ENCODE assay signal across 17 mouse cellular contexts in the genomic region with DNA sequence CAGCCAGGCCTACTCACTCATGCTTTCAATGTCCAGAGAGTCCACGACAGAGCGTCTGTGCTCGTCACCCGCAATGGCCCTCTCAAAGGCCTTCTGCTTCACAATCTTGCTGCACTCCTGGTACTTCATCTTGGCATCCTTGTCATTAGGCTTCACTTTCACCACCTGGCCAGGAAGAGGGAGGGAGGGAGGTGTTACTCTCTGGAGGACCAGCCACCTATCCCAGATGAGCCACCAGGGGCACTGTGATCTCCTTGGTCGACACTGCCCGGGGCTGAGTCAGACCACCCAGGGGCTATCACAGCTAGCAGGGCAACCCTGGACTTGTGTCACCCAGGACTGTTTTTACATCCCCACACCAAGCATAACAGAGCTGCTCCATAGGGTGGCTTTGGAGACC. TPM values are rescaled to one million over a fixed set of nuclear protein-coding genes. Genes with fewer than 3 reads are reported as not detected.
DNase-seq lines count a peak whose midpoint lies in the region; TF ChIP-seq lines count a peak whose summit lies in the region.
"Had no signal": no experiment of that assay in that cellular context is flagged by ENCODE, and none has a peak within 500 bp of the region (broad histone marks: within the 10 kb centered on the region; RNA-seq: fewer than 3 reads in every experiment).

No protein-coding gene starts in this region.

- H3K27me3 ChIP-seq in heart, adult 2 months (ENCODE audit: control insufficient read depth, insufficient read depth, low read length): no peaks in the 10 kb centered on the region
- no peaks in the 10 kb centered on the region for H3K27me3 ChIP-seq in liver, adult 2 months (ENCODE audit: control insufficient read depth, insufficient read depth, low read length)
- H3K27me3 ChIP-seq: heart, embryonic 15.5 days; hindbrain, embryonic 13.5 days; neural tube, embryonic 12.5 days had no signal

- no peaks in the 10 kb centered on the region for H3K79me2 ChIP-seq in heart, adult 2 months (replicated peaks; ENCODE audit: control insufficient read depth, insufficient read depth, low read length)
- peaks cover 11% of the 10 kb centered on the region; the same call in 1 of the 2 replicates for H3K79me2 ChIP-seq in liver, adult 2 months (ENCODE audit: control insufficient read depth, insufficient read depth, low read length)

- no peak for DNase-seq in heart, adult 2 months
- no peak for DNase-seq in heart, postnatal 4 days
- no peak for DNase-seq in liver, adult 2 months (ENCODE audit: extremely low read depth, low read depth, low spot score)
- DNase-seq in liver: no peak
- peak; percentile 47 for DNase-seq in cerebellum, adult 8-10 months
- no peak for DNase-seq in adrenal gland, postnatal 36 days
- DNase-seq: embryo, embryonic 11 days; heart, adult 18-20 months; lung, adult 18-20 months; thymus, postnatal 14 days had no signal

- WGBS in heart, adult 2 months: 85% methylated on average over 6 of the region's 6 CpGs
- 91% methylated on average over 6 of the region's 6 CpGs for WGBS in liver, adult 2 months

- TF ChIP-seq EP300 in heart, adult 2 months (IDR thresholded peaks at IDR 0.05; ENCODE audit: insufficient read depth, low read depth, low read length): no peak

- no peak overlapping the region for H3K9ac ChIP-seq in heart, adult 2 months (ENCODE audit: low read depth, low read length)
- H3K9ac ChIP-seq in liver, adult 2 months (ENCODE audit: low read depth, low read length): no peak overlapping the region
- H3K9ac ChIP-seq: heart, embryonic 15.5 days; hindbrain, embryonic 13.5 days; neural tube, embryonic 12.5 days had no signal

- no peak overlapping the region for H3K4me3 ChIP-seq in heart, adult 2 months
- H3K4me3 ChIP-seq in liver, adult 2 months (ENCODE audit: insufficient read depth, low read depth, low read length): no peak overlapping the region
- no peak overlapping the region for H3K4me3 ChIP-seq in cortical plate, adult 2 months (ENCODE audit: insufficient read depth, low read length)
- H3K4me3 ChIP-seq: heart, embryonic 15.5 days; hindbrain, embryonic 13.5 days; midbrain, embryonic 10.5 days; neural tube, embryonic 12.5 days had no signal

- no peak for TF ChIP-seq POLR2A in heart, adult 2 months (IDR thresholded peaks at IDR 0.05; ENCODE audit: insufficient read depth, low read depth, low read length)
- no peak for TF ChIP-seq POLR2A in liver, adult 2 months (IDR thresholded peaks at IDR 0.05; ENCODE audit: extremely low read depth, insufficient read depth, low read length)
- no peak for TF ChIP-seq POLR2A in cortical plate, adult 2 months (IDR thresholded peaks at IDR 0.05; ENCODE audit: extremely low read depth, insufficient read depth, low read length)

- TF ChIP-seq CTCF in heart, adult 2 months (IDR thresholded peaks at IDR 0.05): 0 out of 2 replicates have a peak, but pooled peaks have one; percentile 9
- TF ChIP-seq CTCF in liver, adult 2 months (IDR thresholded peaks at IDR 0.05; ENCODE audit: low read depth, low read length): 0 out of 2 replicates have a peak, but pooled peaks have one; percentile 11
- 0 out of 2 replicates have a peak, but pooled peaks have one; percentile 17 for TF ChIP-seq CTCF in cortical plate, adult 2 months (IDR thresholded peaks at IDR 0.05; ENCODE audit: extremely low read depth, insufficient read depth, low read length)

- H3K27ac ChIP-seq in heart, adult 2 months: no peak overlapping the region
- no peak overlapping the region for H3K27ac ChIP-seq in liver, adult 2 months (replicated peaks; ENCODE audit: insufficient read depth, low read depth, low read length)
- H3K27ac ChIP-seq in cortical plate, adult 2 months (ENCODE audit: insufficient read depth, low read length): no peak overlapping the region
- H3K27ac ChIP-seq: hindbrain, embryonic 13.5 days; macrophage; midbrain, embryonic 10.5 days; neural tube, embryonic 12.5 days had no signal

- intact Hi-C loops in heart, adult 2 months (cut with DNase I): no loop called here

- no peaks in the 10 kb centered on the region; the same call in 1 of the 2 replicates for H3K36me3 ChIP-seq in heart, adult 2 months (ENCODE audit: control insufficient read depth, insufficient read depth, low read length)
- peaks cover 8% of the 10 kb centered on the region; the same call in 1 of the 2 replicates for H3K36me3 ChIP-seq in liver, adult 2 months (ENCODE audit: control insufficient read depth, insufficient read depth, low read length)

- peaks cover 5% of the 10 kb centered on the region for H3K4me1 ChIP-seq in heart, adult 2 months (ENCODE audit: control insufficient read depth, insufficient read depth, low read length)
- peaks cover 11% of the 10 kb centered on the region for H3K4me1 ChIP-seq in liver, adult 2 months (ENCODE audit: control insufficient read depth, insufficient read depth, low read length)
- H3K4me1 ChIP-seq in cortical plate, adult 2 months (ENCODE audit: control insufficient read depth, insufficient read depth, low read length): peaks cover 16% of the 10 kb centered on the region
- H3K4me1 ChIP-seq: midbrain, embryonic 10.5 days; neural tube, embryonic 12.5 days had no signal

RNA-seq across cellular contexts. Expression of gene Ppp5c, which starts 12.3 kb away (rescaled TPM):
- 100 to 1,000 TPM in 1 of 2 experiments, 10 to 100 TPM in 1; 89.0 to 104 TPM for total RNA-seq in heart, adult 2 months (2021)
- polyA plus RNA-seq in heart, adult 2 months (2012; rRNA removed): 157 and 163 TPM in 2 replicates
- total RNA-seq in heart, postnatal 4 days (2021): 100 to 1,000 TPM; 109 TPM
- total RNA-seq in liver, adult 2 months (2014; rRNA removed): 24.2 and 39.9 TPM in 2 replicates
- 93.2 and 112 TPM in 2 replicates for polyA plus RNA-seq in liver, adult 2 months (2012; rRNA removed)
- polyA plus RNA-seq in cortical plate, adult 2 months (2012; rRNA removed): 263 and 268 TPM in 2 replicates
- 10 to 100 TPM; 71.5 to 87.2 TPM for total RNA-seq in adrenal gland, postnatal 36 days (2021)

RNA-seq across cellular contexts. Expression of gene Ccdc8, which starts 22.9 kb away (rescaled TPM):
- total RNA-seq in heart, adult 2 months (2021): 1 to 10 TPM; 4.0 to 4.4 TPM
- polyA plus RNA-seq in heart, adult 2 months (2012; rRNA removed): 2.7 and 4.2 TPM in 2 replicates
- 10 to 100 TPM; 22.0 to 24.5 TPM for total RNA-seq in heart, postnatal 4 days (2021)
- 0.40 and 0.46 TPM in 2 replicates for total RNA-seq in liver, adult 2 months (2014; rRNA removed)
- 0.21 and 0.35 TPM in 2 replicates for polyA plus RNA-seq in liver, adult 2 months (2012; rRNA removed)
- 1.8 and 1.9 TPM in 2 replicates for polyA plus RNA-seq in cortical plate, adult 2 months (2012; rRNA removed)
- total RNA-seq in adrenal gland, postnatal 36 days (2021): 10 to 100 TPM; 19.2 to 28.1 TPM

RNA-seq across cellular contexts. Expression of gene Gm42372, which starts 32.5 kb away (rescaled TPM):
- total RNA-seq in heart, adult 2 months (2021): not detected
- polyA plus RNA-seq in heart, adult 2 months (2012; rRNA removed): 0.03 TPM in 1 of 2 replicates, not detected in the other
- under 1 TPM in 1 of 2 experiments, not detected in 1; 0.05 TPM for total RNA-seq in heart, postnatal 4 days (2021)
- total RNA-seq in liver, adult 2 months (2014; rRNA removed): 0.07 TPM in 1 of 2 replicates, not detected in the other
- polyA plus RNA-seq in liver, adult 2 months (2012; rRNA removed): not detected in 2 replicates
- polyA plus RNA-seq in cortical plate, adult 2 months (2012; rRNA removed): 38.9 and 42.5 TPM in 2 replicates
- total RNA-seq in adrenal gland, postnatal 36 days (2021): 1 to 10 TPM; 1.1 TPM
- total RNA-seq: gastrocnemius, adult 8-10 months had no signal
- polyA plus RNA-seq: macrophage had no signal

RNA-seq across cellular contexts. Expression of gene Hif3a, which starts 46.8 kb away (rescaled TPM):
- 1 to 10 TPM; 1.9 to 3.0 TPM for total RNA-seq in heart, adult 2 months (2021)
- polyA plus RNA-seq in heart, adult 2 months (2012; rRNA removed): 1.6 and 2.5 TPM in 2 replicates
- 1 to 10 TPM; 3.1 to 3.8 TPM for total RNA-seq in heart, postnatal 4 days (2021)
- 0.07 and 0.09 TPM in 2 replicates for total RNA-seq in liver, adult 2 months (2014; rRNA removed)
- polyA plus RNA-seq in liver, adult 2 months (2012; rRNA removed): 0.01 and 0.05 TPM in 2 replicates
- polyA plus RNA-seq in cortical plate, adult 2 months (2012; rRNA removed): 3.3 and 4.0 TPM in 2 replicates
- total RNA-seq in adrenal gland, postnatal 36 days (2021): 1 to 10 TPM; 1.6 to 2.7 TPM
- polyA plus RNA-seq: macrophage had no signal

RNA-seq across cellular contexts. Expression of gene Pnmal1, which starts 55.9 kb away (rescaled TPM):
- total RNA-seq in heart, adult 2 months (2021): under 1 TPM in 1 of 2 experiments, not detected in 1; 0.11 TPM
- polyA plus RNA-seq in heart, adult 2 months (2012; rRNA removed): 0.06 TPM in 2 replicates
- total RNA-seq in heart, postnatal 4 days (2021): not detected
- total RNA-seq in liver, adult 2 months (2014; rRNA removed): not detected in 2 replicates
- not detected in 2 replicates for polyA plus RNA-seq in liver, adult 2 months (2012; rRNA removed)
- 60.2 and 64.8 TPM in 2 replicates for polyA plus RNA-seq in cortical plate, adult 2 months (2012; rRNA removed)
- 1 to 10 TPM; 3.9 to 4.4 TPM for total RNA-seq in adrenal gland, postnatal 36 days (2021)
- total RNA-seq: heart, adult 18-20 months had no signal
- polyA plus RNA-seq: macrophage had no signal
